Mouse (Mus musculus) forebrain, embryonic 13.5 days (tissue): Measurements from ENCODE around the gene Golga2. TPM values are rescaled to one million over a fixed set of nuclear protein-coding genes. Genes with fewer than 3 reads are reported as not detected.
A peak's percentile ranks its signal among the peaks of the same experiment; 100 is the strongest.
"Not testable (repeated sequence)": the region's sequence is repeated elsewhere in the genome, so short reads cannot be mapped to it uniquely, and the experiment has no call there.

Experiments used
- ATAC-seq: fragments of 200-750 bp; cut with Nextera tagmentation; 2 replicates; pipeline ENCODE4 v1.8.0; 2017
- H3K27ac ChIP-seq: fragments of 300-500 bp; sonication (generic); 2 replicates; pipeline ENCODE4 v1.5.1; 2015; ENCODE audit warnings: inconsistent platforms, mild to moderate bottlenecking, moderate library complexity
- H3K27me3 ChIP-seq: fragments of 300-500 bp; sonication (generic); 2 replicates; pipeline ENCODE4 v1.6.1; 2015; ENCODE audit warnings: mild to moderate bottlenecking, inconsistent platforms
- H3K36me3 ChIP-seq: fragments of 300-500 bp; sonication (generic); 2 replicates; pipeline ENCODE4 v1.6.1; 2015; ENCODE audit warnings: mild to moderate bottlenecking, inconsistent platforms; ENCODE audit not compliant: poor library complexity, severe bottlenecking
- H3K4me1 ChIP-seq: fragments of 300-500 bp; sonication (generic); 2 replicates; pipeline ENCODE4 v1.6.1; 2015; ENCODE audit warnings: inconsistent platforms
- H3K4me2 ChIP-seq: fragments of 300-500 bp; sonication (generic); 2 replicates; pipeline ENCODE4 v1.6.1; 2015; ENCODE audit warnings: inconsistent platforms, mild to moderate bottlenecking, moderate library complexity
- H3K4me3 ChIP-seq: fragments of 300-500 bp; sonication (generic); 2 replicates; pipeline ENCODE4 v1.5.1; 2015; ENCODE audit warnings: mild to moderate bottlenecking, inconsistent platforms
- H3K9ac ChIP-seq: fragments of 300-500 bp; sonication (generic); 2 replicates; pipeline ENCODE4 v1.6.1; 2015; ENCODE audit warnings: mild to moderate bottlenecking, inconsistent platforms
- H3K9me3 ChIP-seq: fragments of 300-500 bp; sonication (generic); replicated peaks from 2 replicates; pipeline ENCODE4 v1.6.1; 2016; ENCODE audit warnings: inconsistent platforms
- WGBS: fragments of 180-500 bp; shearing (Covaris S2); methylation state at CpG from one replicate; pipeline ENCODE4 v1.1.7; 2015; 5-methylcytosine and 5-hydroxymethylcytosine counted together
- polyA plus RNA-seq: library from polyadenylated mRNA; unstranded; fragments of >200 nt; fragmentation: Nextera tagmentation; extraction: Ambion mirVana; gene quantifications from 2 replicates; pipeline ENCODE4 v1.2.1, GENCODE M21; 2015

Gene Golga2
- polyA plus RNA-seq, 1 experiment from 2014 or later, result 20.5 TPM

- Histone ChIP-seq H3K4me3 (no peak overlapping the region), H3K27me3 (no peaks in the 10 kb centered on the region), H3K4me2 (no peak overlapping the region), H3K27ac (no peak overlapping the region), H3K36me3 (peaks cover 61% of the 10 kb centered on the region), H3K9me3 (no peaks in the 10 kb centered on the region), H3K9ac (no peak overlapping the region), H3K4me1 (no peaks in the 10 kb centered on the region)
- WGBS, result 86% methylated on average over 3 of the region's 3 CpGs
- ATAC-seq, result no peak
These were observed 8.1 kb downstream of the Golga2 start for GRCm38 (mm10) chr2:32295285-32295684.

DNA sequence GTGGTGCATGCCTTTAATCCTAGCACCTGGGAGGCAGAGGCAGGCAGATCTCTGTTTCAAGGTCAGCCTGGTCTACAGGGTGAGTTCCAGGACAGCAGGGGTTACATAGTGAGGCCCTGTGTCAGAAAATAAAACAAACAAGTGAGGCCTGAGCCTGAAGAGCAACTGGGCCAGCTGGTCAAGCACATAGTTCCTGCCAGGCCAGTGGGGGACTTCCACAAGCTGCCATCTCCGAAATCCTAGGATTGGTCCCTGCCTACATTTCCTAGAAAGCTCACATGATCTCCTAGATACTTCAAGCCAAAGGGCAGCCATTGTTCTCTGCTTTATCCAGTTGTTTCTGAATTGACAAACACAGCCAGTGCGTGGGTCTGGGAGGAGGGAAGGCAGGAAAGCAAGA, 8.7 kb downstream of the Golga2 start:
- not testable (repeated sequence) for H3K27ac ChIP-seq, ATAC-seq, H3K9me3 ChIP-seq, H3K4me3 ChIP-seq, H3K4me1 ChIP-seq, H3K27me3 ChIP-seq, H3K9ac ChIP-seq, H3K4me2 ChIP-seq
- H3K36me3 ChIP-seq, result peaks cover 64% of the 10 kb centered on the region
- 81% methylated on average over 2 of the region's 2 CpGs for WGBS

- Histone ChIP-seq H3K9ac (no peak overlapping the region), H3K4me3 (no peak overlapping the region), H3K27me3 (no peaks in the 10 kb centered on the region), H3K36me3 (peaks cover 88% of the 10 kb centered on the region), H3K4me2 (no peak overlapping the region), H3K9me3 (no peaks in the 10 kb centered on the region), H3K4me1 (no peaks in the 10 kb centered on the region), H3K27ac (no peak overlapping the region)
- ATAC-seq, result no peak
- 92% methylated on average over 4 of the region's 4 CpGs for WGBS
These were observed 12.3 kb downstream of the Golga2 start for GRCm38 (mm10) chr2:32299469-32299868.

- Histone ChIP-seq H3K4me2 (no peak overlapping the region), H3K9me3 (no peaks in the 10 kb centered on the region), H3K36me3 (peaks cover 97% of the 10 kb centered on the region), H3K27me3 (no peaks in the 10 kb centered on the region), H3K4me1 (no peaks in the 10 kb centered on the region), H3K4me3 (no peak overlapping the region), H3K27ac (no peak overlapping the region), H3K9ac (no peak overlapping the region)
- 90% methylated on average over 10 of the region's 10 CpGs for WGBS
- no peak for ATAC-seq
These were observed 15.8 kb downstream of the Golga2 start for GRCm38 (mm10) chr2:32302952-32303351.

- Histone ChIP-seq H3K9ac (no peak overlapping the region), H3K9me3 (no peaks in the 10 kb centered on the region), H3K27me3 (no peaks in the 10 kb centered on the region), H3K4me3 (no peak overlapping the region), H3K4me2 (no peak overlapping the region), H3K36me3 (peaks cover 93% of the 10 kb centered on the region), H3K27ac (no peak overlapping the region), H3K4me1 (no peaks in the 10 kb centered on the region)
- WGBS, result 53% methylated on average over 8 of the region's 8 CpGs
- ATAC-seq, result peak; percentile 48
These were observed 17.1 kb downstream of the Golga2 start for GRCm38 (mm10) chr2:32304145-32304832.

DNA sequence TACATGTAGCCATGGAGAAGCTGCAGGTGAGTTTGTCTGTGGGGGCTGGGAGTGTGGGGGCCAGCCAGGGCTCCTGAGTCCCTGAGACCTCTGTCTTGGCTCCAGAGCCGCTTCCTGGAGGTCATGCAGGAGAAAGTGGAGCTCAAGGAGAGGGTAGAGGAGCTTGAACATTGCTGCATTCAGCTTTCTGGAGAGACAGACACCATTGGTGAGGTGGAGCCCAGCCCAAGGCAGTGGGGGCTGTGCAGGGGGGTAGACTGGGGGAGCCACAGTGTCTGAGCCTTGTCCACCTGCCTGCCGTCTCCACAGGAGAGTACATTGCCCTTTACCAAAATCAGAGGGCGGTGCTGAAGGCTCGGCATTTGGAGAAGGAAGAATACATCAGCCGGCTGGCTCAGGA, 18.5 kb downstream of the Golga2 start:
- no peak overlapping the region for H3K4me3 ChIP-seq
- ATAC-seq, result no peak
- 0 out of 2 replicates have a peak, but pooled peaks cover 4% of the 10 kb centered on the region for H3K27me3 ChIP-seq
- no peaks in the 10 kb centered on the region for H3K9me3 ChIP-seq
- H3K4me2 ChIP-seq, result no peak overlapping the region
- no peaks in the 10 kb centered on the region for H3K4me1 ChIP-seq
- WGBS, result 89% methylated on average over 5 of the region's 5 CpGs
- peaks cover 94% of the 10 kb centered on the region for H3K36me3 ChIP-seq
- H3K27ac ChIP-seq, result no peak overlapping the region
- no peak overlapping the region for H3K9ac ChIP-seq

DNA sequence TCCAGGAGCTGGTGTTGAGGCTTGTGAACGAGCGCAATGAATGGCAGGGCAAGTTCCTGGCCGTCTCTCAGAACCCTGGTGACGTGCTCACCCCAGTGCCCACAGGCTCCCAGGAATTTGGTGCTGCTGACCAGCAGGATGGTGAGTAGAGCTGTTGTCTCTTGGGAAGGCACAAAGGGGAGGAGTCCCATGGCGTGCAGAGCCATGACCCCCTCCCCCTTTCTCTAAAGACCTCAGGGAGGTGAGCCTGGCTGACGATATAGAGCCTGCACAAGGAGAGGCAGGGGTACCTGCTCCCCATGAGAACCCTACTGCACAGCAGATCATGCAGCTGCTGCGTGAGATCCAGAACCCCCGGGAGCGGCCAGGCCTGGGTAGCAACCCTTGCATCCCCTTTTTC, 19.0 kb downstream of the Golga2 start:
- H3K27ac ChIP-seq, result no peak overlapping the region
- no peak overlapping the region for H3K9ac ChIP-seq
- peaks cover 3% of the 10 kb centered on the region for H3K4me1 ChIP-seq
- no peaks in the 10 kb centered on the region for H3K9me3 ChIP-seq
- 0 out of 2 replicates have a peak, but pooled peaks cover 5% of the 10 kb centered on the region for H3K27me3 ChIP-seq
- peaks cover 90% of the 10 kb centered on the region for H3K36me3 ChIP-seq
- H3K4me3 ChIP-seq, result no peak overlapping the region
- 85% methylated on average over 9 of the region's 9 CpGs for WGBS
- no peak for ATAC-seq
- no peak overlapping the region for H3K4me2 ChIP-seq

GRCm38 (mm10) chr2:32307247-32307798, 20.1 kb downstream of the Golga2 start:
- no peak for ATAC-seq
- Histone ChIP-seq H3K4me3 (no peak overlapping the region), H3K27me3 (peaks cover 10% of the 10 kb centered on the region), H3K9me3 (no peaks in the 10 kb centered on the region), H3K4me1 (peaks cover 14% of the 10 kb centered on the region), H3K27ac (no peak overlapping the region), H3K4me2 (no peak overlapping the region), H3K9ac (no peak overlapping the region), H3K36me3 (peaks cover 79% of the 10 kb centered on the region)
- WGBS, result 89% methylated on average over 6 of the region's 6 CpGs

- Histone ChIP-seq H3K4me2 (no peak overlapping the region), H3K4me3 (no peak overlapping the region), H3K9me3 (no peaks in the 10 kb centered on the region), H3K9ac (no peak overlapping the region), H3K27me3 (peaks cover 17% of the 10 kb centered on the region), H3K36me3 (peaks cover 71% of the 10 kb centered on the region), H3K4me1 (peaks cover 18% of the 10 kb centered on the region), H3K27ac (no peak overlapping the region)
- ATAC-seq, result no peak; the same call in 1 of the 2 replicates
- WGBS, result 44% methylated on average over 8 of the region's 8 CpGs
These were observed 21.0 kb downstream of the Golga2 start for GRCm38 (mm10) chr2:32307941-32308760.

DNA sequence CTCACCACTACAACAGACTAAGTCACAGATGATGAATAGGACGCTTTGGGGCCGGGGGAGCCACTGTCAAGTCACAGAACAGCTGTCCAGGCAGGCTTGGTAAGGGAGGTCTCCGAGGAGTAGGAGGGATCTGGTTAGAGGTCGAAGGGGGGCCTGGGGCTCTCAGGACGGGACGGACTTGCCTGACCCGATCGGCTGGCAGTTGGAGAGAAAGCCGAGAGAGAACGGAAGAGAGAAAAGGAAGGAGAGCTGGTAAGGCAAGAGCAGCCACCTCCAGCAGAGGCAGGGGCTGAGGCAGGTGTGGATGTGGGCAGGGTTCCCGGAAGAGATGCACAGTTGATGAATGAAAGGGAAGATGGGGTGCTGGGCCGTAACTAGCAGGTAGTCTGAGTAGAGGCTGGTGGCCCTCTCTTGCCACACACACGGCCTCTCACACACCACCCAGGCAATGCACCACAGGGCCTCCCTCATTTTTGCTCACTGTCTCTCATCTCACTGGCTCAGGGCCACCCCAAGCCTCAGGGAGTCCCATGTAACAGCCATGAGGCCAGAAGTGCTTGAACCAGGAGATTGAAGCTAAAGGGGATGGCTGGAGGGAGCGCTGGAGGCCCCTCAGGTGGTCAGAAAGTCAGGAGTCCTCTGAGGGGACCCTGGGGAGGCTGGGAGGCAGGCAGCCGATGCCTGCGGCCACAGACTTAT, 21.8 kb downstream of the Golga2 start:
- Histone ChIP-seq H3K36me3 (peaks cover 62% of the 10 kb centered on the region), H3K4me2 (no peak overlapping the region), H3K27me3 (peaks cover 20% of the 10 kb centered on the region), H3K9me3 (no peaks in the 10 kb centered on the region), H3K4me3 (no peak overlapping the region), H3K27ac (no peak overlapping the region), H3K9ac (no peak overlapping the region), H3K4me1 (peaks cover 18% of the 10 kb centered on the region)
- WGBS, result 91% methylated on average over 16 of the region's 16 CpGs
- no peak for ATAC-seq

GRCm38 (mm10) chr2:32310096-32310845, 23.1 kb downstream of the Golga2 start:
- no peak overlapping the region for H3K4me2 ChIP-seq
- ATAC-seq, result no peak

More at GRCm38 (mm10) chr2:32310096-32310845, 23.1 kb downstream of the Golga2 start:
- Histone ChIP-seq H3K27me3 (peaks cover 25% of the 10 kb centered on the region), H3K4me1 (peaks cover 18% of the 10 kb centered on the region), H3K36me3 (peaks cover 53% of the 10 kb centered on the region), H3K4me3 (no peak overlapping the region), H3K9me3 (no peaks in the 10 kb centered on the region), H3K27ac (no peak overlapping the region), H3K9ac (no peak overlapping the region)
- 92% methylated on average over 18 of the region's 18 CpGs for WGBS
